Mouse (Mus musculus) layer of hippocampus, postnatal 25 days (tissue): ENCODE results near the gene Nanos2. TPM values are rescaled to one million over a fixed set of nuclear protein-coding genes. Genes with fewer than 3 reads are reported as not detected.

ENCODE experiments used
- DNase-seq, 2 experiments: peaks; one replicate each; pipeline ENCODE4 v3.0.0; 2022; ENCODE audit warnings: mixed read lengths in 2 of 2, low spot score in 1 of 2; ENCODE audit errors: extremely low spot score in 1 of 2
- total RNA-seq, 2 experiments: library from RNA; stranded (reverse); gene quantifications; 2 replicates each; pipeline ENCODE4 v1.2.3; 2021

Gene Nanos2
- total RNA-seq: under 1 TPM; 0.17 to 0.70 TPM

DNA sequence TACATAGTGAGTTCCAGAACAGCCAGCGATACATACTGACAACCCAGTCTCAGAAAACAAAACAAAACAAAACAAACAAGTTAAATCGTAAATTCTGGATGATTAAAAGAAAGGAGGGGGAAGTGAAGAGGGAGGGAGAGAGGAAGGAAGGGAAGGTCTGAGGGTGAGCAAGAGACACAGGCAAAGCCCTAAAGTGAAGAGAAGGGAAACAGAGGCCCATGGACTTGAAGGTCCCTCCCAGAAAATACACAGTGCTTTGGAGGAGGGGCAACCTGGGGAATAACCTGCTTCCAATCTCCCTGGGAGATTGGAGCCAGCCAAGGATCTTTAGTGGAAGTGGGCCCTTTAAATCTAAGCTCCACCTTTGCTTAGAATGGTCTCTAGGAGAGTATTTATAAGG lies at the start of gene Nanos2:
Nanos2 (plus strand) TSS at position 301 of the 400 bp plus-strand sequence.
- no peak for DNase-seq

DNA sequence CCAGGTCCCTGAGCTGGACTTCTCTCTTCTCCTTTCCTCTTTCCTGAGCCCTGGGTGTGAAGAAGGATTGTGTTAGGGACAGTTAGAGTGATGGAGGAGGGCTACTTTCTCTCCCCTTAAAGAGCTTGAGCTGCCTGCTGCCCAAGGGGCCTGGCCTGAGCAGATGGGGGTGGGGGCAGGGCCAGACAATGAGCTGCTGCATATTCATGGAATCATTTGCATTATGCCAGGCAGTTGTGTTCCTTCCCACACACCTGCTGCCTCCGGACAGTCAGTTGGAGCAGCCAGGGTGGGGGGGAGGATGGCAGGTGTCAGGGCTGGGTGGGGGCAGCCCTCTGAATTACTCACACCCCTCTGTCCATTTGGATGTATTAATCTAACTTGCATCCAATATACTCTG lies 44.8 kb upstream of the Nanos2 start:
- no peak for DNase-seq

DNA sequence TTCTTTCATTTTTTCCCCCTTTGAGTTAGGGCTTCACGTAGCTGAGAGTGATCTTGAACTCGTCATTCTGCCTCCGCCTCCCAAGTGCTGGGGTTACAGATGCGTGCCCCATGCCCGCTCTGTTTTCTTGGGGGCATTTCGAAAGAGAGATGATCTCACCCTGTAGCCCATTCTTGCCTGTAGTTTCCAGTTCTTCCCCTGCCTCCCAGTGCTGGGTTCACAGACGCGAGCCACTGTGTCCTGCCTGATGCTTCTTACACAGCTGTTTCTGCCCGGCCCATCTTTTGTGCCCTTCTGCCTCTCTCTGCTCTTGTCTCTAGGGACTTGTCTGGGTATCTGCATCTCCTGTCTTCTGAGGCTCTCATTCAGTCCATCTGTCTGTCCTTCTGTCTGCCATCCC lies 44.4 kb upstream of the Nanos2 start:
- no peak for DNase-seq

DNA sequence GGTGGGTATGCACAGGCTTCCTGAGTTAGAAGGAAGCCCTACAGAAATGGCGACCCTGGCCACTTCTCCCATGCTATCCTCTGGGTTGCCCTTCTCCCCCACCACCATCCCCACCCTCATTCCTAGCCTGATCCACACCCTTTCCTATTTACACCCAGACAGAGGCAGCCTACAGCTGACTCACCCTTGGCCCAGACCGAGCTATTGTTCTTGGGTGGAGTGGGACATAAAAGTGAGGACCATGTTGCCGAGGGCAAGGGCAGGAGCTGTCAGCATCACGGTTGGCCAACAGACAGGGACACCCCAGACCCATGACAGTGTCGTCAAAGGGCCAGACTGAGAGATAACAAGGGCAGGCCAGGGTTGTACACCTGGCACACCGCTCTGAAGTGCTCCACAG lies 39.0 kb upstream of the Nanos2 start:
- DNase-seq: no peak

DNA sequence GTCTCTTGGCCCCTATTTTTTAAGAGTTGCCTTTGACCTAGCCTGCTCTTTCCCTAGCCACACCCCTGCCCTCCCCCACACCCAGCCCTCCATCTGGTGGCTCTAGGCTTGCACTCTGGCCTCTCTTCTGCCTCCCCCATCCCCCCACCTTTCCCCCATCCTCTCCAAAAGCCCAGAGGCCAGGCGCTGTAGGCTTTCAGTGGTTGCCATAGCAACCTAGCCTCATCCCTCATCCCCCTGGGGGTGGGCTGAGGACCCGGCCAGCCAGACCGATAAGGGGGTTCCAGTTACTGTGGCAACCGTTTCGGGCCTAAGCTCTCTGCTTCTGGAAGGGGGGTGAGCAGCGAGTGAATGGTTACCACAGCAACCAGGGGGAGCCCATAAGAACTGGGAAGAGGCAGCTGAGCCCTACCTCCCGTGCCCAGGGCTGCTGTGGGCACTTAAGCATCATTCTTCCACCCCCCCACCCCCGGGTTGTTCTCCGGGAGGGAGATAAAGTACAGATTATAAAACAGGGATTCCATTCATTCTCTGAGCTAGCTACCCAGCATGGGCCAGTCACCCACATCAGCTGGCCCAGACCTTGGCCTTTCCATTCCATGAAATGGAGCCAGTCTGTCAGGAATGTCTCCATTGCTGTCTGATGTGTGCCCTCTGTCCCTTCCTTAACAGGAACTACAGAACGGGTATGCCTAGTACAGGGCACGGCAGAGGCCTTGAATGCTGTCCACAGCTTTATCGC lies 37.2 kb upstream of the Nanos2 start:
- DNase-seq: no peak

DNA sequence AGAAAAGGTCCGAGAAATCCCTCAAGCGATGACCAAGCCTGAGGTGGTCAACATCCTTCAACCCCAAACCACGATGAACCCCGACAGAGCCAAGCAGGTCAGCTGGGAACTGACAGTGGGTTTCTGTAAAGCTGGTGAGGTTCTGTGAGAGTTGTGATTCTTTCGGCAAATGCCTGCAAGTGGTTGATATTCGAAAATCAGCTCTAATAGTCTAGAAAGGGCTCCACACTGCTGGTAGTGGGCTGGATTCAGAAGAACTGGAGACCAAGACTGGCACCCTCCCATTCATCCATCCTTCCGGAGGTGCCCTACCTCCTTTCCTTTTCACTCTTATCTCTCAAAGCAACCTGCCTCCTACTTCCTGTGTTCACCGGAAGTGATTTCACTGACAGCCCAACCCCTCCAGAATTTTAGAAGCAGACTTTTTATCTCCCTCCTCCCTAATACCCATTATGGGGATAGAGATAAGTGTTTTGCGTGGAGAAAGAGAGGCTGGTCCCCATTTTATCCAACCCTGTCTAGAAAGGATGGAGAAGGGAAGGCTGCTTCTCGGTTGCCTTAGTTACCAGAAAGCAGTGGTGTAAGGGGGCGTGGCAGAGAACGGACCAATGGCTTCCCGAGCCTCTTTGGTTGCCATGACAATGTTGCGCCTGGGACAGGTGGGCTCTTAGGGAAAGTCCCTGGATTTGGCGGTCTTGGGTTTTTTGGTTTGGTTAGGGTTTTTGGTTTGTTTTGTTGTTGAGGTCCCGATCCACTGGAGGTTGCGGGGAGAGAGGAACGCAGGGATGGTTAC lies 36.5 kb upstream of the Nanos2 start:
- no peak for DNase-seq

DNA sequence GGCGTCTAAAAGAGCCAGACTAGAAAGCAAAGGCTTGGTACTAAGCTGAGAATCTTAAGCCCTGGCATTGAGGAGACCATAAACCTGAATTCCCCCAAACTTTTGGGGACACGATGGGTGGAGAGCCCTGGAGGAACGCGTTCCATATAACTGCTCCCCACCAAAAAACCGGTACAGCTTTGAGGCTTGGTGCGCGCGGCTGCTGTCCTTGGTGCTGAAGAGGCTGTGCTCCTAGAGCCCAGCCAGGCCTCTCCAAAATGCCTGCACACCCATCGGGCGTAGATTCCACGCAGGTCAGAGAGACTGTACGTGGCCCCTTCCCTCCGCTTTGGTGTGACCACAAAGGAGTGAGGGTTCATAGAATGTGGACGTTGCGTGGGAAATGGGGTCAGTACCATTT lies 35.8 kb upstream of the Nanos2 start:
- no peak for DNase-seq

DNA sequence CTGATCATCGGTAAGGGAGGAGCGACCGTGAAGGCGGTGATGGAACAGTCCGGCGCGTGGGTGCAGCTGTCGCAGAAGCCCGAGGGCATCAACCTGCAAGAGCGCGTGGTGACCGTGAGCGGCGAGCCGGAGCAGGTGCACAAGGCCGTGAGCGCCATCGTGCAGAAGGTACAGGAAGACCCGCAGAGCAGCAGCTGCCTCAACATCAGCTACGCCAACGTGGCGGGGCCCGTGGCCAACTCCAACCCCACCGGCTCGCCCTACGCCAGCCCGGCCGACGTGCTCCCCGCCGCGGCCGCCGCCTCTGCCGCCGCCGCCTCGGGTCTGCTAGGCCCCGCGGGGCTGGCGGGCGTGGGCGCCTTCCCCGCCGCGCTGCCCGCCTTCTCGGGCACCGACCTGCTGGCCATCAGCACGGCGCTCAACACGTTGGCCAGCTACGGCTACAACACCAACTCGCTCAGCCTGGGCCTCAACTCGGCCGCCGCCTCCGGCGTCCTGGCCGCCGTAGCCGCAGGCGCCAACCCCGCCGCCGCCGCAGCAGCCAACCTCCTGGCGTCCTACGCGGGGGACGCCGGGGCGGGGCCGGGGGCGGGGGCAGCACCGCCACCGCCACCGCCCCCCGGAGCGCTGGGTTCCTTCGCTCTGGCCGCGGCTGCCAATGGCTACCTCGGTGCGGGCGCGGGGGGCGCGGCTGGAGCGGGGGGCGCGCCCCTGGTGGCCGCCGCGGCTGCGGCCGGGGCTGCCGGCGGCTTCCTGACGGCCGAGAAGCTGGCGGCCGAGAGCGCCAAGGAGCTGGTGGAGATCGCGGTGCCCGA lies 29.4 kb upstream of the Nanos2 start:
- peak; percentile 43 to 46 for DNase-seq

DNA sequence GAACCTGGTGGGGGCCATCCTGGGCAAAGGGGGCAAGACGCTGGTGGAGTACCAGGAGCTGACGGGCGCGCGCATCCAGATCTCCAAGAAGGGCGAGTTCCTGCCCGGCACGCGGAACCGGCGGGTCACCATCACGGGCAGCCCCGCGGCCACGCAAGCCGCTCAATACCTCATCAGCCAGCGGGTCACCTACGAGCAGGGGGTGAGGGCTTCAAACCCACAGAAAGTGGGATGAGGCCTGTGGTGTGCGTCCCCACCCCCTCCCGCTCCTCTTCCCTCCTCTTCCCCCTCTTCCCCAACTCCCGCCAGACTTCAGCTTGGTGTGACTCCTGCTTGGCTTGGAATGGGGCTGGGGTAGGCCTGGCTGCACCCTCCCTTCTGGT lies 28.8 kb upstream of the Nanos2 start:
- DNase-seq: no peak

DNA sequence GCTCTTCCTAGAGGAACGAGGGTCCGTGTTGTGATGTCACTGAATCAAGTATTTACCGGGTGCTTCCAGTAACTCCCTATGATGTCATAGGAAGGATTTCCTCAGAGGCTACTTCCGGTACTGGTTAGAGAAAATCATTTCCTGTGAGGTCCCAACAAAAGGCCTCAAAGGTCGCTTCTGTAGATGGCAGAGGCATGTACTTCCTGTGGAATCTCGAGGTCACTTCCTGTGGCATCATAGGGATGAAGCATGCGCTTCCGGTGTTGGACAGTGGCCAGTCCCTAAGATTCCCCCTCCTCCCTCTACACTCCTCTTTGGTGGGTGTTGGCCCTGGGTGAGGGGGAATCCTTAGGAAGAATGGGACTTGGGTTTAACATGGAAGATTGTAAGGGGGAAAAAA lies 27.8 kb upstream of the Nanos2 start:
- DNase-seq: no peak

DNA sequence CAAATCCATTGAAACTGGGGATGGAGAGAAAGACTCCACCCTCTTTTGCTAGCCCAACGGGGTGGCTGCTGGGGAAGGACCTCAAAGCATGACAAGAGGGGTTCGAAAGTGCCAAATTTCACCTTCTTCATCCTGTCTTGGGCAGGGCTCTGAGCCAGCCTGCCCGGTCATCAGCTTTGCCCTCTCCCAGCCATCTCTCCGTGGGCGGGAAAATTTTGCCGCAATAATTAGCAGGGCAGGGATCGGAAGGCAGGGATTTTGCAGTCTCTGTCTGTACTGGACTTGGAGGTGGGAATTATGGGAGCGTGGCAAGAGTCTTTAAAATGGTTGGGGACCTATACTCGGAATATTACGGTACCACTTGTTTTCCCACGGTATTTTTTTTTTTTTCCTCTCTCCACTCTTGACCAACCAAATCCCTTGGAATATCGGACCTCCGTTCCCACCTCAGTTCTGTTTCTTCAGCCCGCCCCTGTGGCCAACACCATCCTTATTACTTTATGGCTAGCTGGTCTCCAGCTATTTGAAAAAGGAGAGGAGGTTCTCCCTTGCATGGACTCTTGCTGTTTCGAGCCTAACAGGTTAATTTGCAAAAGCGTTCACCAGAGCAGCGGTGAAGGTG lies 24.9 kb upstream of the Nanos2 start:
- no peak for DNase-seq

DNA sequence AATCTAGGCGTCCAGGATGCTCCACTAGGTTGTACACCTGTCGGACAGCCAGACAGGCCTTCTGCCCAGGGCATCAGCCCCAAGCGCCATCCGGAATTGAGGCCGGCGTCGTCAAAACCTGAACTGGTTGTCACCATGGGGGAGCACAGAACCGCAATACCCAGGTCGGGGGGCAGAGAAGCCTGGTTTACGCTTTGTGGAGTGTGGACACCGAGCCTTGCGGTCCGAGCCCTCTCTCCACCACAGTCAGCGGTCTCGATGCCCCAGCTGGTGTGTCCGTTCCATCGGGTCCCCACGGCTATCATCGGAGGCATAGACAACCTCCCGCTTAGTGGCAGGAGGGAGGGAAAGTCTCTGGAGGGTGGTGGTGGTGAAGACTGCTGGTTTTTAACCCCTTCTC lies 24.4 kb upstream of the Nanos2 start:
- no peak for DNase-seq

DNA sequence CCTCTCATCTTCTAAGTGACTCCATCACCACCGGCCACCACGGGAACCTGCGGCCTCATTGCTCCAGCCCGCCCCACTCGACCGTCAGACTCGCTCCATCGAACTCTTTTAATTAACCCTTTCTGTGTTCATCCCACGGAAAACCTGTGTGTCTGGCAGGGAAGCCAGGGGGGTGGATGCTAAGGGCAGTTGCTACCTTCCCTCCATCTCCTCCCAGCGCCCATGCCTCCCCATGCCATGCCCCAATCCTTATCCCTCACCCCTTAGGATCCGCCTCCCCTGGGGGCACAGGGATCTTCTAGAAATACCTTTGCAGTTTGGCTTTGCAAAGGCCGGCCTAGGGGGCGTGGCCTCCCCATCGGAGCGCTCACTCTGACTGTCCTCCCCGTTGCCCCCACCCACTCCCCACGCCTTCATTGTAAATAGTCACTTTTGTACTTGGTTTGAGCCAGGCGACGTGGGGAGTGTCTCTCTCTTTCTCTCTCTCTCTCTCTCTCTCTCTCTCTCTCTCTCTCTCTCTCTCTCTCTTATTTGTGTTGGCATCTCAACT lies 23.8 kb upstream of the Nanos2 start:
- no peak for DNase-seq

DNA sequence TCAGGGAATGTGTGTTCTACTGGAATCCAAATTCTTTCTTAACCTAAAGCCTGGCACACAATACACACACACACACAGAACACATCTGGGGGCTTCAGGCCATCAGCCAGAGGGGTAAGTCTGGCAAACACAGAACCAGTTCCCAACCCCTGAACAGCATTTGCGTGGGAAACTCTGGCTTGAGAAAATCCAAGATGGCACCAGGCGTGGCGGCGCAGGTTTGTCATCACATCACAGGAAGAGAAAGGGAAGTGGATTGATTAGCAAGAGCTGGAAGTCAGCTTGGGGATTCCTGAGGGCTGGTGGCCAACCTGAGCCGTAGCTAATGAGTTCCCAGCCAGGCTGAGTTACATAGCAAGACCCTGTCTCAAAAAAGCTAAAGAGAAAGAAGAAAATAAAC lies 21.9 kb upstream of the Nanos2 start:
- DNase-seq: no peak

DNA sequence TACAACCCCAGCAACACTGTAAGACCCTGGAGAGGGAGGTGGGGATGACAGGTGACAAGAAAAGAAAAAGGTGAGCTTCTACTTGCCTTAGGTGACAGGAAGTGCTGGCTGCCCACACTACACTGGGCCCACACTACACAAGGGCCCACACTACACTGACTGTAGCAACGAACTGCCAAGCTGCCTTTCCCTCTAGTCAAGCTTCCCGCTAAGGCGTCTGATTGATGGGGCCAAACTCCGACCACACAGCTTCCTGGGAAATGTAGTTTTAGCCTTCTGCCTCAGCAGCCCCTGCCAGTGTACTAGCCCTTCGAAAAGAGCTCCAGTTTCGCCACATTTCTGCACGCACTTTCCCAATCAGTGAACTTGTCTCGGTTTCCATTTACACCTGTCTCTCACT lies 19.6 kb upstream of the Nanos2 start:
- no peak for DNase-seq

DNA sequence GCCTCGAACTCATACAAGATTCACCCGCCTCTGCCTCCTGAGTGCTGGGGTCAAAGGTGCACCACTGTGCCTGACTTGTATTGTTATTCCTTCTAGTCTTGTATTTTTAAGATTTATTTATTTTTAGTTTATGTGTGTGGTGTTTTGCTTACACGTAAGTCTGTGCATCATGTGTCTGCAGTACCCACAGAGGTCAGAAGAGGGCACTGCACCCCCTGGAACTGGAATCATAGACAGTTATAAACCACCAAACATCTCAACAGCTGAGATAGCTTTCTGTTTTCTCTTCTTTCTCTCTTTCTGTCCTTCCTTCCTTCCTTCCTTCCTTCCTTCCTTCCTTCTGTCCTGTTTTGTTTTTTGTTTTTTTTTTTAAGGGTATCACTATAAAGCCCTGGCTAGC lies 16.2 kb upstream of the Nanos2 start:
- no peak for DNase-seq

DNA sequence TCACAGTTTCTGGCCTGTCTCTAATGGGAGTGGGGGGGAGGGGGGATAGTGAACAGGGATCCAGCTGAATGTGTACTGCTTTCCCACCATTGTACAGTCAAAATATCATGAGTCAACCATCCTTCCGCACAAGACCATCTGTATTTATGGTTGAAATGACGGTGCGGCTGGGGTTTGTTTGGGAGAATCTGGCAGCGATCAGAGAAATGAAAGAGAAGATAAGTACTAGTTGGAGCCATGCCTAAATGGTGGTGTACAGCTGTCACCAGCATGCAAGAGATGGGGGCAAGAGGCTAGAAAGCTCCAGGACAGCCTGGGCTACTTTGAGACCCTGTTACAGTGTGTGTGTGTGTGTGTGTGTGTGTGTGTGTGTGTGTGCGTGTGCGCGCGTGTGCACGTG lies 8.8 kb upstream of the Nanos2 start:
- no peak for DNase-seq

DNA sequence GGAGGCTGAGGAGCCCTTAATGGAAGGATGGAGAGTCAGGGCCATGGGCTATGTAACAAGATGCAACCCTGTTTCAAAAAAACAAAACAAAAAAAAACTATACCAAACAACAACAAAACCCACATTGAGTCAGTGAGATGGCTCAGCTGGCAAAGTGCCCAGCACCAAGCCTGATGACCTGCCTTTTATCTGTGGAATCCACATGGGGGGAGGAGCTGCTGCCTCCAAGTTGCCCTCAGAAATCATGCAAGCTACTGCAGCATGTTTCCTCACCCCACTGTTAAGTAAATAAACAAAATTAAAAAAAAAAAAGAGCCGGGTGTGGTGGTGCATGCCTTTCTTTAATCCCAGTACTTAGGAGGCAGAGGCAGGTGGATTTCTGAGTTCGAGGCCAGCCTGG lies 697 bp upstream of the Nanos2 start:
- no peak for DNase-seq

DNA sequence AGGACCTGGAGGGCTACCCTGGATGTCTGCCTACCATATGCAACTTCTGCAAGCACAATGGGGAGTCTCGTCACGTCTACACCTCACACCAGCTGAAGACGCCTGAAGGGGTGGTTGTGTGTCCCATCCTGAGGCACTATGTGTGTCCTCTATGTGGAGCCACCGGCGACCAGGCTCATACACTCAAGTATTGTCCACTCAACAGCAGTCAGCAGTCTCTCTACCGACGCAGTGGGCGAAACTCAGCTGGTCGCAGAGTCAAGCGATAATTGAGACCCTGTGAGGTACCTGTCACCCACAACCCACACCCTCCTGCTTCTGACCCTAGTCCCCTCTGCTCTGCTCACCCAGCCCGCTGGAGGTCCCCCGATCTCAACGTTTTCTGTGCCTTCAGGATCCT lies 547 bp downstream of the Nanos2 start:
- no peak for DNase-seq

DNA sequence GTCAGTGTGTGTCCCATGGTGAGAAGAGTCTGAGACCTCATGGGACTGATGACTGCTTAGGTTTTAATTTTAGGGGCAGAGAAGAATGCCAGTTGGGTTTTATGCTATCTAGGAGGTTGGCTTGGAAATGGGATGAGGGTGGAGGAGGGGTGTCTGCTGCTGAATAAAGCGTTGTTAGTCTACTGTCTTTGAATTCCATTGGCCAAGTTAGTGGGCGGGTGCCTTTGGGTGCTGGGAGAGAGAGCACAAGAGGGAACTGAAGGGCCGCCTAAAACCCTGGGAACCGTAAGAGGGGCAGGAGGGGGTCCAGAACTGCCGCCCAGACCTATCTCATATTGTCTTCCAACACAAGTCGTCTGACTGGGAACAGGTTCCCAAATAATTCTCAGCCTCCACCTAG lies 1.6 kb downstream of the Nanos2 start:
- DNase-seq: no peak

DNA sequence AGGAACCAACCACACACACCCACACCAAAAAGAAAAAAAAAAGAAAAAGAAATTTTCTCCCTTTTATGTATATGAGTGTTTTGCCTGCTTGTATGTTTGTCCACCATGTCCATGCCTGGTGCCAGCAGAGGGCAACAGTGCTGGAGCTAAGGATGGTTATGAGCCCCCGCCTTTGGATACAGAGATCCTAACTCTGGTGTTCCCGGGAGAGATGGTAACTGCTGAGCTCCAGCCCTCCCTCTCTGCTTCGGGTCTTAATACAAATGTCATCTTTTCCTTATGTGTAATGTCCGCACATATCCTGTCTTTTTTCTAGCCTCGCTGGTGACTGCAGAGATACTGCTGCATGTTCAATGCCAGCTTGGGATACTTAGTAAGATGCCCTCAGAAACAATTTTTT lies 2.8 kb downstream of the Nanos2 start:
- no peak for DNase-seq
